Mouse (Mus musculus) testis, postnatal 14 days (tissue): ENCODE measurements at regions not wholly inside any gene's neighbourhood (a gene's known extent, or its start where the extent isn't known, plus 50 kb on each side); places are given as distances from the start of the nearest gene placed in this dataset.

Source experiments
- DNase-seq: peaks from one replicate; pipeline ENCODE4 v3.0.0; 2021; ENCODE audit warnings: low spot score

DNA sequence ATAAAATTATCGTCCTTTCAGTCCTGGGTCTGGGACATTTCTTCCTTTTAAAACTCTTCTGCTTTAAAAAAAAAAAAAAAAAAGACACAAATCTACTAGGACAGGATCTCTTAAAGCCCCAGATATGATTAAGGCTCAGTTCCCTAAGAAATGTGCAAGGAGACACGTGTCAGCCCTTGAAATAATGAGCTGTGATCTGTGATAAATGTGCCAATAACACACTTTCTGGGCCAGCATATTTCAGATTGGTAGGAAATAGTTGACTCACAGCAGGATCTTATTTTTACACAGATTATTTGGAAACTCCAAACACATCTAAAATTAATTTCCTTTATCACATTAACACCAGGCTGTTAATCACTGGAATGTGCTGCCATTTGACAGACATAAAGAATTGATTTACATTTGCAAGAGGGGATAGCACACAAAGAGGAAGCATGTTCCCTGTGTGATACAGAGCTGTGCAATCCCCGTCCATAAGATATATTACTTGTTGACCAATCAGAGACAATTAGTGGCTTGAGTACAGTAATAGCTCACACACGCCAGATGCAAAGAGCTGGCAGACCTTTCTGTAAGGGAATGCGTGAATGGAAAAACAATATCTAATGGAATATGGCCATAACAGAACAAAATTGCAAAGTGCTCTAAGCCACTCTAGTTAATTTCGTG, 263.7 kb downstream of the Pax3 start:
- no peak for DNase-seq

DNA sequence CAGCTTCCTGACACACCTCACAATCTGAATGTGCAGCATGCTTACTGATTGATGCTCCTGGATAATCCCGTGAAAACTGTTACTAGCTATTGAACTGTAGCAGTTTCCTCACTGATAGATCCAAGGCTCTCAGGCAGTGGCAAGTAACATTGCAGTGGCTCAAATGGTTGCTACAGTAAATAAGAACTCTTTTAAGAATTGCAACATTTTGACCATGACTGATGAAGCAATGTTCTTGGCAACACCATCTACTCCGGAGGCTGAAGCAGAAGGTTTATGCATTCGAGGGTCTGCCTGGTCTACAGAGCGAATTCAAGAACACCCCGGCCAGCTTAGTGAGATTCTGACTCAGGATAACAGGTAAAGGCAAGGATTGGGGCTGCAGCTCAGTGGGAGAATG, 264.7 kb downstream of the Pax3 start:
- no peak for DNase-seq

DNA sequence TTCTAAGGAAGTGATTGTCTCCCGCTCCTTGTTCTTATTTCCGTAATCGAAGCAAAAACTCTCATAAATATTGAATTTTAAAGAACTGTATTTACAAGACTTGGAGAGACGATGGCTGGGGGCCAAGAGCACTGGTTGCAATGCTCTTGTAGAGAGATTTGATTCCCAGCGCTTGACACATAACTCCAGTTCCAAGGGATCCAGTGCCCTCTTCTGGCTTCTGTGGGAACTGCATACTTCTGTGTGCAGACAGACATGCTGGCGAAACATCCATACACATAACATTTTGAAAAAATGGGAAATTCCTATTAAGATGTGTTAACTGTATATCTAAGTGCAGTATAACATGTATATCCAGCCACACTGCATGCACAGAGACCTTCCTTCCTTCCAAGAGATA, 266.3 kb downstream of the Pax3 start:
- no peak for DNase-seq

DNA sequence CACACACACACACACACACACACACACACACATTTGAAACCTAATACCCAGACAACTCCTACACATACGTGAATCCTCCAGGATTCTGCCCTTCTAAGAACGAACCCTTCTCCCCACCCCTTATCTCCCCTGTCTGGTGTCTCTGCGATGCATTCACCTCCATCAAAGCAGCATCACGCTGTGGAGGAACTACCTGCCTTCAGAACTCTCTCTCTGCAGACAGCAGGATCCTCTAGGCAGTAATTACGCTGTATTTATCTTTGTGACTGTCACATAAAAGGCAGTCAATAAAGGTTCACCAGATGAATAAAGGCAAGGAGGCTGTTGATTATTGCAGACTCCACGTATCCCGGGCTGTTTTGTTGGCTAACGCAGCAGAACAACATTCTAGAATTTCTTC, 267.4 kb downstream of the Pax3 start:
- no peak for DNase-seq

DNA sequence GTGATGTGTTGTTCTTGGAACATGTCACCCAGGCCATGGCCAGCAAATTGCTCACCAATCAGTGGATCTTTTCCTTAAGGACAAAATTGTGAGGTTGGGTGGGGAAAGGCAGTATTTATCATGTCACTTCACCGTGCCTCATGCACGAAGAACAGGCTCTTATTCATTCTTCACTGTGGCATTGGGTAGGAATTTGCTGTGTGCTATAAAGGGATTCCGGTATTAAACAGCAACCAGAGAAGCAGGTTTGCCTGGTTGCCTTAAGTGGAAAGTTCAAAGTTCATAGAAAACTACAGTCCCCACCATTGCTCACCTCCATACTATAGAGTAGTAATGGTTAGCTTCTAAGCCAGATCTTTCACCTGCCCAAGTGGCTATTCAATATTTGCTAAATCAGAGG, 270.8 kb downstream of the Pax3 start:
- DNase-seq, result no peak

DNA sequence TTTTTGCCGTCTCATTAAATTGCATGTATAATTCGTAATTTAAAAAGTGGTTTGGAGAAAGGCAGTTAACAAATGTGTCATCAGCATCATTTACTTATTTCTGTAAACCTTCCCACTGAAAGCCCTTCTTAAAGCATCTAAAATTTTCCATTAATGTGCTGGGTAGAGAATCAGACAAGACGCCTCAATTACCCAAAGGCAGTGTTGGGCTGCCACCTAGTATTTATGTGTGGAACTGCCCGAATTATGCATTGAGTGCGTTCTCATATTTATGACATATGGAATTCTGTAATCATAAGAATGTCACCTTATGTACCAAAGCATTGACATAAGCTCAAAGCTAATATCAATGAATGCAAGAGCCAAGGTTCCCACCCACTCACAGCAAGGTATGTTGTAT, 300.7 kb downstream of the Pax3 start:
- DNase-seq, result no peak

DNA sequence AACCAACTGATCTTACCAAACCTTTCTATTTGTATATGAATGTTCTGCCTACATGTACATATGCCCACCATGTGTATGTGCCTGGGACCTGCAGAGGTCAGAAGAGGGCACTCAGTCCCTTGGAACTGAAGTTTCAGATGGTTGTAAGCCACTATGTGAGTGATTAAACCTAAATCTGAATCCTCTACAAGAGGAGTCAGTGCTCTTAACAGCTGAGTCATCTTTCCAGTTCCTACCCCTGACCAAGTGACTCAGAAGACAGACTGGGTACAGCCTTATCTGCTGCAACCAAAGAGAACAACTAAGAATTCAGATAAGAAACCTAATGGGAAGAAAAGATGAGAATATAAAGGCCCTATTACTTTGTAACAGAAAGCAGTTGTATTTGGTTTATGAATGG, 317.9 kb downstream of the Pax3 start:
- DNase-seq, result no peak

DNA sequence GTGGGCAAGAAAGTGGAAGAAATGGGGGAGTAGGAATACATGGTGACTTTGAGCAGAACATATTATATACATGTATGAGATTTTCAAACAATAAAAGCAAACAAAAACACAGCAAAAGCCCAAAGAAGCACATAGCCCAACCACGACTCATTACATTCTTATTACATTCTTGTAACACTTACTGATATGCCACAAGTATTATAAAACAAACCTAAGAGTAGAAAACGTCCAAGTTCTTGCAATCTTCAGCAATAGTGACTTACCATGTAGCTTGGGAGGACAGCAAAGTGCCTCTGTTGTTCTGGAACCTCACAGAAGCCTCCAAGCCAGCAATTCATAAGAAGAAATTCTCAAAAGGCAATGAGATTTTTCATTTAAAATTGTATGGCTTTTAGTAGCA, 326.8 kb downstream of the Pax3 start:
- DNase-seq, result no peak

DNA sequence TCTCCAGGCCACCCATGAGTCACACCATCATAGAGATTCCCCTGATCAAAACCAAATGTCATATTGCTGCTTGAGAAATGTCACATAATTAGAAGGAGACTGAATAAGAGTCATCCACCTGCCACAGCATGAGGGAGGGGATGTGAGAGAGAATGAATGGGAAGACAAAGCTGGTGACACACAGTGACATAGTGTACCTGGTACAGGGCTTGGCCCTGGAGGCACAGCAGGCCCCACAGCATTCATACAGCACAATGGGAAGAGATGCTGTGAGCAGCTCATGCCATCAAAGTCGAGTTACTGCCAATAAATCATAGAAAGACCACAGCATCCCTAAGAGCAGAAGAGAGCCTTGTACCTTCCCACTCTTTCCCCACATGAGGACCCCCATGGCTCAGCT, 327.8 kb downstream of the Pax3 start:
- no peak for DNase-seq

DNA sequence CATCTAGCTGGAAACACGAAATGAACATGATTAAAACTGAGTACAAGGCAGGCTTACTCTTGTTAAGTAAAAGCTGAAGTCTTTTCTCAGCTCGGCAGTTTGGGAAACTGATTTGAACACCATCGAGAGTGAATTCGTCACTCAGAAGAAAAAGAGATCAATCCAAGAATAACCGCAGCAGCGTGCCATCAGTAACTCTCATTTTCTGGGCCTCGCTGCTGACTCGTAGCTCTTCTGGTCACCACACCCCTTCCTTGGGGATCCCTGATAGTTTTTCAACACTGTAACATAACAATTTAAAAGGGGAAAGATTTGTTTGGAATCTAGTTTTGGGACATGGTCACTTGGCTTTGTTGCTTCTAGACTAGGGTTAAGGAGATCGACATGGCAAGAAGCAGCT, 337.0 kb downstream of the Pax3 start:
- no peak for DNase-seq

DNA sequence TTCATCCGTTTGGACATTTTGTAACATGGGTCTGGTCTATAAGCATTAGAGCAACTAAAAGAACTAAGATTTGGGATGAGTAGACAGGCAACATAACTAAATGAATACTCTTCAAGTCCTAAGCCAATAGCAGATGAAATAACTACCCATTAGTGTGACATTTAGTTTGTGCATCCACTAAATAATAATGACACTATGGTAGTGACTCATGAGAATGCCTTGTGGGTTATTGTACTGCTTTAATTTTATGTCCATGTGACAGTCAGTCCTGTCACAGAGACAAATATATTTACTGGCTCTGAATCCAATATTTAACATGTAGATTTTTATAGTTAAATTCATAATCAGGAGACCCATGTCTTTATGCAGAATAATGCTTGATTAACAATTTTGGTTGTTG, 339.5 kb upstream of the Epha4 start:
- no peak for DNase-seq

DNA sequence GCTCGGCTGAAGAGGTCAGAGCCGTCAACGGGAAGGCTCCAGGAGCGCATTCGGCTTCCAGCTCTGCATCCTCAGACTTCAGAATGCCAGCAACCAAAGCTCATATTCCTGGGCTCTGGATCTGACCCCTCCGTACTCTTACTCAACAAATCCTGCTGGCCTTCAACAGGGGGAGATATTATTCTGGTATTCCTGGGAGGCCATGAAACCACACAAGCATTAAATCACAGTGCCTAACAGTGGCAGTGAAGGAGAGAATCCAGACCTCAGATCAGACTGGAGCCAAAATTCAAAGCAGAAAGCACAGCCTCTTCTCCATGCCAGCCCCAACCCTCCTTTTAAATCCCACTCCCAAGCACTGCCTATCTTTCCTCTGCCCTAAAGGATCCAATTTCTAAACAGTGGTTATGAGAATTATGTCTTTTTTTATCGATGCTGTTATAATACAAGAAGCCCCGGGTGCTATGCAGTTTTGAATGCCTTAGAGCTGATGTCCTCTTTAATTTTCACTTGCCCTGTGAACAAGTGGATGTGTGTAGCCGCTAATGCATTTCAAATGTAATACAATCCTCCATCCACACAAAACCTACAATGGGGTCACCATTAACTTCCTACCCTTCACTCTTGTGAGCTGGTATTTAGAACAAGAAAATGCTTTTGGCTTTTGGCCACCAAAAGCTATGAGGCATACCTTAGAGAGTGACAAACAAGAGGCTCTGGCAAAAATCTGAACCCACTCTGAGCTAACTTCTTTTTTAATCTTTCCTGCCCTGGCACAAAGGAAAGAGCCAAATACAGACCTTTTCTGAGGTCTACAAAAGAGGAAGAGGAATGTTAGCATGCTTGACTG, 333.1 kb upstream of the Epha4 start:
- DNase-seq, result no peak

DNA sequence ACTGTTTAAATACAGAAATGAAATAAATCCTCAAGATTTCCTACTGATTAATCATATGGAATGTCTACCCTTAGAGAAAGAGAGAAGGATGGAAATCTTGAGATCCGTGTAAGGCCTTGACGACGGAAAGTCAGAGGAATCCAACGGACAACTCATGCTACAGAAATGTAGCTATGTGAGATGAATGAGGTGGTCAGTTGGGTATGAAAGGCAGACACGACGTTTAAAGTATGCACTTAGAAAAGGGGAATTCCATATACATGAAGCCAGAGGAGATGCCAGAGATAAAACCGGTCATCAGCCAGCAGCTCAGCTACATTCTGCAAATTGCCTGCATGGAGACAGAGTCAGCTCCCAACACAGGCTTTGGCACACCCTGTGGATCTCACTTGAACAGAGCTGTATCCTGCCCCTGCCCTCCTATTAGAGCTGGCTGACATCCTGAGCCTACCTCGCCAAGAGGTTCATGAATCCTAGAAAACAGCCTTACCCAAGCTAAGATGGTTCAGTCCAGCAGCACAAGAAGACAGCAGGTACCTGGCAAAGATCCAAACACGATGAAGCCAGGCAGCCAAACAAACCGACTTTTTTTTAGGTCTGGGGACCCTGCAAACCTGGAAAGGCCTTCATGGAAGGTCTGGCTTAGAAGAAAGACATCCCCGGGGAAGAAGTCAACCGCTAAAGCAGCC, 331.3 kb upstream of the Epha4 start:
- DNase-seq, result no peak

DNA sequence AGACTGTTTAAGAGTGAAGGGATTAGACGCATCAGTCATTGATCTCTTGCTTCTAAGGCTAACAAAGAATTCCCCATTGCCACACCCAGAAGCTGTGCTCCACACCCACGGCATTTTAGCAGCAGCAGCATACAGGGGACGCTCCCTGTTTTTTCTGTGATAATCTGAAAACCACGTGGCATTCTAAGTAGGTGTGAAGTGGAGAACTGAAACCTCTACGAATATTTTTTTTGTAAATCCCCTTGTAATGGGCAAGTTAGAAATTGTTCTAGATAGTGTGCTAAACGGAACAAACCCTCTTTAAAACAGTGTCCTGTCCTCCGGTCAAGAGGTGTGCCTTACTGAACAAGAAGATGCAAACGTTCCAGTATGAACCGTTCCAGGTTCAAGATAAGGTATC, 325.8 kb upstream of the Epha4 start:
- DNase-seq, result no peak

DNA sequence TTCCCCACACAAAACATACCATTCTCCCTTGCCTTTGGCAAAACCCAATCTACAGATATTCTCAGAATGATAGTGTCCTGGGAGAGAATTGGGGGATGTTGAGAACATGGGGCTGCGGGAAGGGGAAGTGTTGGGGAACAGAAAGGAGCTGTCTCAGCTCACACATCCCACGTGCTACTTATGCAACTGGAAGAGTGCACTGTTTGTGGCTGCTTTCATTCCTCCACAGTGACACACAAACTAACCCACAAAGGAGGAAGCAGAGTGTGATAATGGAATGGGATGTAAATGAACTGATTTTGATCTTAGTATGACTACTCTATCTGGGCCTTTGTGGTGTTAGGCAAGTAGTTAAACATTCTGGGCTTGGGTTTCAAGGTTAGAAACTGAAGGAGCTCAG, 317.3 kb upstream of the Epha4 start:
- no peak for DNase-seq

DNA sequence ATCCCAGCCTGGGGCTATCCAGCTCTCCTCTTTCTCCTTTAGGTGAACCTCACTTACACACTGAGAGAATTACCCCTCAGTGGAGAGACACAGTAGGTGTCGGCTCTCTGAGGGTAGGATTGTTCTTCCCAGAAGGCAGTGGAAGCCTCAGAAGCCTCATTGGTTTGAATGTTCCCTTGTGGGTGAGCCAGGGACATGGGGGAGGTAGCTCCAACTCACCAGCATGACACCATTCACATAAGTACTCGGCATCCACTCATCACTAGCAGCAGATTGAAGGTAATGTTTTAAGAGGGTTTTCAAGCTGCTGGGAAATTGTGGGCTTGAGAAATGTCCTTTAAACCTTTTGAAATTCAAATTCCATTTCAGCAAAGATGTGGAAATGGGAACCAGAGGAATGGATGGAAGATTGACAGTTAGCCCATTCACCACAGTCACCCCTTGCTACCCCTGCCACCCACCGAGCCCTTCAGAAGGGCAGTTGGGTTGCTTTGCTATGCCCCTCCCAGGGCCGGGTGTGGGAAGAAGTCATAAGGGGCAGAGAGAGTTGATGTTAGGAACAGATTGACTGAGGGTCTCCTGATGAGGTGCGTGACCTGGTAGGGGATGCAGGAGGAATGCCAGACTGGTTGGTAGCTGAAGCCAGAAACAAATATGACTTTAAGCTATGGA, 310.0 kb upstream of the Epha4 start:
- DNase-seq, result no peak

DNA sequence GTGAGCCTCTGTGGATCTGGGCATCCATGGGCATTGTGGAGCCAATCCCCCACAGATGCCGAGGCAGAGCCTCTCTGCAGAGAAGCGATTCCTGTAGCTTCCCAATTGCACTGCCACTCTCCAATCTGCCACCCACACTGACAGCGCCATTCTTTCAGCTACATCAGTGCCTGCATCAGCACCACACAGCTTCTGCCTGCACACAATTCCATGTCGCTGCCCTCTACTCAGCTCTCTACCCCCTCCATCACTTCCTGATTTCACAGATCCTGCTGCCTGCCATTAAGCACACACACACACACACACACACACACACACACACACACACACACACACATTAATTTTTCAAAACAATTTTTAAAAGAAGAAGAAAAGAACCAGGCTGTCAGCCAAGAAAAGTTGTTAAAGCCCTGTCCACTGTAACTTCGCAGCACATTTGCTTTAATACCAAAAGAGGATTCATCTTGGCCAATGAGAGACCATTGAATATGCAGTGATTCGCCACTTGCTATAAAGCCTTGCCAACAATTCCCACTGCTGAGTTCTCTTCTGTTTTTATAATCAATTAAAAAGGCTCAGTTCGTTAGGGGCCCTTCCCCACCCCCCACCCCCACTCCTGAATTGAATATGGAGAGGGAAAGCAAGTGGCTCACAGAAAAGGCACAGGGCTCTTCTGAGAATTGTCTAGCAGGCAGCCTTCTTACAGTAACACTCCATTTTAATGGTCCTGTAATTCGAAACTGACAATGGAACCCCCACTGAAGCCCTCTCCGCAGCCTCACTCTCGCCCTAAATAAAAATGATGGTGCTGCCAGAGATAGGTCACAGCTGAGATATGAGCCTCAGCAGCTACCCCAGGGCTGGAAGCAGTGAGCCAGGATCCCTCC, 309.2 kb upstream of the Epha4 start:
- no peak for DNase-seq

DNA sequence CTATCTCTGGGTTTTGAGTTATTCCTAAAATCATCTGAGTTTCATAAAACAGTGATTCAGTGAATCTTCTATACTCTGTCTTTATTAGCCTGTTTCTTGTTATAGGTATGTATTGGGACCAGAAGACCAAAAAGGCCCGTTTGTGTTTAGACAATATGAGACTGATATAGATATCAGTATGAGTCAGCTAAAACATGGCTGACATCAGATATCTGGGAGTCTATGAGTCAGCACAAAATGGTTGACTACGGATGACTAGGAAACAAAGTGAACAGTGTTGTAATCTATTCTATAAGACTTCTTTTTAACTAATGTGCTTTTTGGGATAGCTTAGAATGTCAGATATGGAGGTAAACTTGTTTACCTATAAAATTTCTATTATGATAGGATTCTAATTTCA, 305.2 kb upstream of the Epha4 start:
- DNase-seq, result no peak

DNA sequence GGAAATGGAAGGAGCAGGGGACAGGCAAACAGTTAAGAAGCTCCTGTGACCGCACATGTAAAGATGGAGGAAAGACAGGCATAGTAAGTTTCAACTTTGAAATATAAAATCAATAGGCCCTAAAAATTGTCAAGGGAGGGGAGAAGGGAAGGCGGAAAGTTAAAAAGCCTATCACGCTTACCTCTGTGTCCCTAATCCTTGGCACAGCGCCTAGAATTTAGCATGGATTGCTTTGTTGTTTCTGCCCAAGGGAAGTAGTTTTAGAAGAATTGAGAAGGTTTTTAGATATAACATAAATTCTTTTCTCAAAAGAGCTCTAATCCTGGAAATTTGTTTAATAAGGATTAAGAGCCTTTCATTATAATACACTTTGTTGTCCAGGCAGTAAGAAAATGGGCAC, 300.6 kb upstream of the Epha4 start:
- no peak for DNase-seq

DNA sequence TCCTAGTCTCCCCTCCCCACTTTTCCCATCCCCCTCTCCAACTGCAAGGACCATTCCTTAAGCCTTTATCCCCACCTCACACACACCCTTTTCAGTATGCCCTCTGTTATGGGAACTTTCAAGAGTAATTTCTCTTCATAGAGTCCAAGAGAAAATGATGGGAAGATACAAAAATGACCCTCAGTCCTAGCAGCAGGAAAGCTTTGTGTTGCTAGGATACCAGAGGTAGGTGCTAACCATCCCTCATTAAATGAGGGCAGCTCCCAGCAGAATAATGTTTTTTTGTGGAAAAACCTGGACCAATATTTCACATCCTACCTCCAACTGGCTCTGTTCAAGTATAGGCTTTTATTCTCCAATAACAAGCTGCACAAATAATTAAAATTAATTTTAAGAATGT, 296.7 kb upstream of the Epha4 start:
- DNase-seq, result no peak

DNA sequence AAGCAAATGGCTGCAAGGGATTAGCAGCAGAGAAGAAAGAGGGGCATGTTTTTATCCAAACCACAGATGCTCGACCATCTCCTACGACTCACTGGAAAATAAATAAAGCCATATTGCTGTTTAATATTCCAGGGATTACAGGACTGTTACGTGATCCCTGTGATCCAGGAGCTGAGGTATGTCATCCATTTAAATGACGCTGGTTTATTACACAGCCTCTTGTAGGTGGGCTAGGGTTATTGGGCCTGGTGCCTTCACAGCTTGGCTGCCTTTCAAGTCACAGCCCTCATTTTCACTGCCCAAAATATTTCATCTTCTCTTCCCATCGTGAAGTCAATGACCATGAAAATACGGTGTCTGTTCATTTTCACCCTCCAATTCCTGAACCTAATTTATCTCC, 276.1 kb upstream of the Epha4 start:
- DNase-seq, result no peak

DNA sequence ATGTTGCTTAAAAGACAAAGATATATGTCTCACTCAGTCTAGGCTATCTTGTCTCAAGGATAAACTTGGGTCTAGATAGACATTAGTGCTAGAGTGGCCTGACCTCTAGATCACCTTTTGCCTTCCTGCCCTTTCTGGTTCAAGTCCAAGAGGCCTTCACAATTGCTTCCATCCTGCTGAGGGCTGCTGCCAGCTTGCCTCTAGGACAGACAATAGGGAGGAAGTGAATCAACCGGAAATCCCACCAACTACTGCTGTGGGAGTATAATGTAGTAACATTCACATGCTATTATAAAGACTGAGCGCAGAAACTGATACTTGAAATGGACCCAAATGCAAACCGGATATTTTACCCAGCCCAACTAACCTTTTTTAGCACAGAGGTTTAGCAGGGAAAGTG, 239.4 kb upstream of the Epha4 start:
- DNase-seq, result no peak
